Mouse (Mus musculus) induced T-regulatory cell, adult 2 months (primary cell): ENCODE data around the gene Slc25a31.

Experiments
- DNase-seq: peaks from one replicate; pipeline ENCODE4 v3.0.0-alpha.2; 2012; ENCODE audit warnings: low read depth

Gene Slc25a31

DNA sequence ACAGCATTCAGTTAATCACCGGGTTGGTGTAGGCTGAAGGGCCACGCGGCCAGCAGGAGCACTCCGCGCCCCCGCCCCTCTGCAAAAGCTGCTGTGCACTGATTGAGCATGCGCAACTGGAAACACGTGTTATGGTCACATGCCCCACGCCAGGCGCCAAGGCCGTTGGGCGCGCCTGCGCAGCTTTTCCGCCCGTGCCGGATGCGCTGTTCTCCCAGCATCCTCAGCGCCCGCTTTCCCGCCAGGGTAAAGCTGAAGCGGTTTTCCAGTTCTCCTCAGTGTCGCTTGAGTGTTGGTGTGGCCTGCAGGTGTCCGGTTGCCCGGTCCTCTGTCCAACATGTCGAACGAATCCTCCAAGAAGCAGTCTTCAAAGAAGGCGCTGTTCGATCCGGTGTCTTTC lies at the start of gene Slc25a31:
Slc25a31 (plus strand) TSS at position 201 of the 400 bp plus-strand sequence.
- DNase-seq, result no peak

DNA sequence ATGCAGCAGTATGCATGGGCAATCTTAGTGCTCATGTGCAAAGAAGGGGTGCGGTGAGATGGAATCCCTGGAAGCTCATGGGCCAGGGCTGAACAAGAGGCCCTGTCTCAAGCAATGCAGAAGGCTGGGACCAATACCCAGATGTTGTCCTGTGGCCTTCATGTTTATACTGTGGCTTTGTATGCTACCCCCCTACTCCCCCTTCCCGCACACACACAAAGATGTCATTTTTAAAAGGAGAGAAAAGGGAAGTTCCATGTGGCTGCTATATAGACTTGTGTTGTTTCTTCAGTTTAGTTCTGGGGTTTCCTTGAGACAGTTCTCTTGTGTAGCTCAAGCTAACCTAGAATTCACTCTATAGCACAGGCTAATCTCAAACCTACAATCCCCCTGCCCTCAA lies 48.4 kb upstream of the Slc25a31 start:
- no peak for DNase-seq

DNA sequence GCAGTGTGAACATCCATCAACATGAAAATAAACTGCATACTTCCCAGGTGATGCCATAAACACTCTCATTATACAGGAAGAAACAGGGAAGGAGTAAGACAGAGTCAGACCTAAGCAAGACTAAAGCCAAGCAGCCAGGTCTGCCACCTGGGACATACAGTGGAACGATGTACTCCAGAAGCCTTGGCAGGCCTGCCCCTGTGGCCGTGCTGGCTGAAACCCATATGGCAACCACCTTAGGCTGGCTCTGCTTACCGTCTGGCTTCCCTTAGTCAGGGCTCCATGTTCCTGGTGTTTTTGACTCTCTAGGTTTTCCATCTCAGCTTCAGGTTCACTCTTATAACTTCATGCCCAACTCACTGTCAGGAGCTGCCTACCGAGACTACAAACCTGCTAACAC lies 42.5 kb upstream of the Slc25a31 start:
- DNase-seq, result no peak

DNA sequence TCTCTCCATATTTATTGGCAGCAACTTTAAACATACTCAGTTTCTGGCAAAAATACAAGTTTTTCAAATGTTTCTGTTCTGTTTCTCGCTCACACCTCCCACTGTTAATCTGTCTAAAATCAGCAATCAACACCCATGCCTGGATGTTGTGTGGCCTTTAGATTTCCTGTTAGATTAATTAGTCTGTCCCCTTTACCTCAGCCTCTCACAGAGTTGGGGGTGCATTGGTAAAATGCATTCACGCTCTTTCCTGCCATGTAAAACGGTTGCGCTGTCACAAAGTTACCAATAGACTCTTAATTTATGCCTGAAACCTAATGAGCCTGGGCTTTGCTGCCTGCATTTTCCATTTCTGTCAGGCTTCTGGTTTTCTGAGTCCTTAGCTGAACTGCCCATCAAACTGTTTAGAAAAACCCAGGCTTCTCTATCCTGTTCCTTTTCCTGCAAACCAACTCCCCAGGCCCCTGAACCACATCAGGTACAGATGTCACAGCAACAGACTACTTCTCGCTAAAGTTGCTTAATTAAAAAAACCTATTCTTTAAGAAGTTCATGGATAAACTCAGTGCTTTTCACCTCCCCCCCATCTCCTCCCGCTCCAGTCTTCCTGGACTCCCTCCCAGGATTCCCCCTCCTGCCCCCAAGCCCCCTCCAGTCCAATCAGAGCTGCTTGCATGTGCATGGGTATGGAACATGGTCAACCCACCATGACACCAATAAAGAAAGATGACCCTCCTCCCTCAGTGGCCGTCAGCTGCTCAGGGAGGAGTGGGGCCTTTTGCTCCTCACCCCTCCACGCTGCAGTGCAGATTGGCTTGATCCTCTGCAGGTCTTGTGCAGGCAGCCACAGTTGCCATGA lies 41.6 kb upstream of the Slc25a31 start:
- no peak for DNase-seq

GRCm38 (mm10) chr3:40668889-40669288 lies 39.8 kb upstream of the Slc25a31 start:
- DNase-seq, result no peak

- no peak for DNase-seq
Measured at GRCm38 (mm10) chr3:40669395-40669794, 39.3 kb upstream of the Slc25a31 start.

- no peak for DNase-seq
Measured at GRCm38 (mm10) chr3:40673515-40673914, 35.1 kb upstream of the Slc25a31 start.

DNA sequence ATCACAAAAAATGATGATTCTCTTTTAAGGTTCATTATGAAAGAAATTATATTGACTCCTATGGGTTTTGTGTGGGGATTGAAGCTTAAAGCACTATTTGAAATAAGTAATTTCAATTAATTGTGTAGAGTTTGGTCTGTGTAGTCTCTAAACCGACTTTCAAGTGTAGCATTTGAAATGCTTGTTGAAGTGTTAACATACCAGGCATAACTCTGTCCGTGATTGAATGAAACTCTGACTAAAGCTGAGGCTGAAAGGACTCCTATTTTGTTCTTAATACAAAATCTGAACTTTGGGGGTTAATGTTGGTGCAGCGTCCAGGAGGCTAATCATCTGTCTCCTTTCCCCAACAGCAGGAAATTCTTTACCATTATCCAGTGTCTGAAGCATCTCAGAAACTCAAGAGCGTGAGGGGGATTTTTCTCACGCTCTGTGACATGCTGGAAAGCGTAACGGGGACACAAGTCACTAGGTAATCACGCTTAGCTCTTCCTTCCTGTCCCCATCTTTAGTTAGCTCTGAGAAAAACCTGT lies 33.7 kb upstream of the Slc25a31 start:
- DNase-seq, result no peak

DNA sequence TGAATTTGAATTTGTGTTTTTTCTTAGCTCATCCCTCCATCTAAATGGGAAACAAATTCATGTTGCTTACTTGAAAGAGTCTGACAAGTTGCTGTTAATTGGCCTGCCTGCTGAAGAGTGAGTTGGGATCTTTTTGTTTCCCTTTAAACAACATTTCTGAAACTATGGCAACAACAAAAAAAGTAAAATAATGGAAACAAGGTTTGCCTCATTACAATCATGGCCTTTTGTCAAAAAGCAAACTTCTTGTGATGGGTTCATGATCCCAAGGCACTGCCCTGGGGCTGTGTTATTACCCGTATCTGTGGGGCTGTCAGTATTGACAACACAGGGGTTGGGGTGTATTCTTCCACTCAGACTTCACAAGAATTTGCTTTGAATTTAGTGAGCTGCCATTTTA lies 29.8 kb upstream of the Slc25a31 start:
- no peak for DNase-seq

GRCm38 (mm10) chr3:40682404-40682803 lies 26.3 kb upstream of the Slc25a31 start:
- no peak for DNase-seq

GRCm38 (mm10) chr3:40683171-40683570 lies 25.5 kb upstream of the Slc25a31 start:
- no peak for DNase-seq

- DNase-seq, result no peak
Measured at GRCm38 (mm10) chr3:40685855-40686515, 22.7 kb upstream of the Slc25a31 start.

DNA sequence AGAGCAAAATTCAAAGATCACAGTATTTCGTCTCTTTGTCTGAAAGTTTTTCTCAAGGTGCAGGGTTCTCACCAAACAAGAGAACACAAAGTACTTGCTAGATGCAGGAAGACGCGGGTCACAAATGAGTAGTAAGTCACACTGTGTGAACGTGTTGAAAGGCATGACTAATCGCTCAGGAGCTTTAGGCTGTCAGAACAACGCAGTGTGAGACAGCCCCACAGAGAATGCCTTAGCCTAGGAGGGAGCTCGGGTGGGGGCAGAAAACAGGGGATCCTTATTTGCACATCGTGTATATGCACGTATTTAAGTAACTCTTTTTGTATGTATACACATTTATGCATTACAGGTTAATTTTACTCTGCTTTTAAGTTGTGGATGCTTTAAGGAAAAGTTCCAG lies 21.8 kb upstream of the Slc25a31 start:
- DNase-seq, result no peak

- DNase-seq, result no peak
Measured at GRCm38 (mm10) chr3:40687588-40687987, 21.1 kb upstream of the Slc25a31 start.

GRCm38 (mm10) chr3:40691566-40691965 lies 17.1 kb upstream of the Slc25a31 start:
- DNase-seq, result no peak

GRCm38 (mm10) chr3:40693435-40693834 lies 15.2 kb upstream of the Slc25a31 start:
- no peak for DNase-seq

DNA sequence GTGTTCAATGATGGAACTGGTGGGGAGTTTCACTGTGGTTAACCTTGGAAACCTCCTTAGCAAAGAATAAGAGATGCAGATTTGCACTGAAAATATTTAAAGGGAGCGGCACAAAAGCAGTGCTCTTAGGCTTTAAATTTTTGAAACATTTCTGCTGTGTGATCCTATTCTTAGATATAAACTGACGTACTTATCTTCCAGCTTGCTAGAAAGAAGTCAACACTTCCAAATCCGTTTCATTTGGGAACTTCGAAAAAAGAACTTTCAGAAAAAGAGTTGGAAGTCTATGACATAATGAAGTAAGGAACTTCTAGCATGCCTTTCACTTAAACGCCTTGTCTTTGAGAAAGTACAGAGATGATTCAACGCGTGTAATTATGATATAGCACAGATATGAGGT lies 14.7 kb upstream of the Slc25a31 start:
- no peak for DNase-seq

- DNase-seq, result no peak
Measured at GRCm38 (mm10) chr3:40694438-40694837, 14.2 kb upstream of the Slc25a31 start.

DNA sequence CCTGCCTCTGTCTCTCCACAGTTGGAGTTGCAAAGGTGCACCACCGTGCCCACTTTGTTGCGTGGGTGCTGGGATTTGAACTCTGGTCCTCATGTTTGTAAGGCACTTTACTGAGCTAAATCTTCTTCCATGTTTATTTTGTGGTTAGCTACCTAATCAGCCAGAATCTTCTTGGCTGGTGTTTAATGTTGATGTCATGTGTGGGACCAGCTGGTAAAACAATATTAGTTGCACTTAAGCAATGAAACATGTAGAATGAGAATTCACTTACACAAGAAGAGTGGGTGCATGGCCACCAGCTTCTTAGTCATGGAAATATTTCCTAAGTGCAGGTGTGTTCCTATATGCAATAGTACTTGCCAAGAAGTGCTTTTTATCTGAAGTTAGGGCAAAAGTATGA lies 13.5 kb upstream of the Slc25a31 start:
- DNase-seq, result no peak

DNA sequence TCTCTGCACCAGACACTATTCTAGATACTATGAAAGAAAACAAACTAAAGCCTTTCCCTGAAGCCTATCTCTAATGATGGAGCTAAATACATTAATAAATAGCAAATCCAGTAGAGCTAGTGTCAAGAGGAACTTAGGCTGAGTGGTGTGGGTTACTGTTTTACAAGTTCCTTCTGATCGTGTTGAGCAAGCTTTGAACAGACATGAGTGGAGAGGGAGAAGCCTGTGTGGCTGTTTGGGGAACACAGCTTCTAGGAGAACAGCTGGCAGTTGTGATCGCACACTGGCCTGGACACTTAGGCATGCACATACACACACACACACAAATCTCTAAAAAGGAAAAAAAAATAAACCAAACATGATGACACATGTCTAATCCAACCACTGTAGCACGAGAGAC lies 9.8 kb upstream of the Slc25a31 start:
- no peak for DNase-seq

DNA sequence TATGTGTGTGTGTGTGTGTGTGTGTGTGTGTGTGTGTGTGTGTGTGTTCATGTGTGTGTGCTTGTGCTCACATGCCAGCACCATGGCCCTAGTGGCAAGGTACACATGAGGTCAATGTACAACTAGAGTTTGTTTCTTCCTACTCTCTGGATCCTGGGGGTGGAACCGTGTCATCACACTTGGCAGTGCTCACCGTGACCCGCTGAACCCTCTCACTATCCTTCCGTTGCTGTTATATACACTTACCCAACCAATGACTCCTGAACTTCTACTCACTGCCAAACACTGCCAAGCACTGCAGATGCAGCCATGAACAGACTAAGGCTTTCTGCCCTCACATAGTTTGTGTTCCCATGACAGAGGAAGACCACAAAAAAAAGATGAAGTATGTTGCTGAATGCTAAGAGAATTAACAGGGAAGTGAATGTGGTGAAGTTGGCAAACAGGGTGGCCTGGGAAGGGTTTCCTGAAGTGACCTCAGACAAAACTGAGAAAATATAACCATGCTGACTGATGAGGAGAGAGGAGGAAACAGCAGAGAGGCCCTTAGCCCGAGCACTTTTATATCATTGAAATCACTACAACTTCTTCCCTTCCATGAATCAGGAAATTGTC lies 3.7 kb upstream of the Slc25a31 start:
- no peak for DNase-seq

DNA sequence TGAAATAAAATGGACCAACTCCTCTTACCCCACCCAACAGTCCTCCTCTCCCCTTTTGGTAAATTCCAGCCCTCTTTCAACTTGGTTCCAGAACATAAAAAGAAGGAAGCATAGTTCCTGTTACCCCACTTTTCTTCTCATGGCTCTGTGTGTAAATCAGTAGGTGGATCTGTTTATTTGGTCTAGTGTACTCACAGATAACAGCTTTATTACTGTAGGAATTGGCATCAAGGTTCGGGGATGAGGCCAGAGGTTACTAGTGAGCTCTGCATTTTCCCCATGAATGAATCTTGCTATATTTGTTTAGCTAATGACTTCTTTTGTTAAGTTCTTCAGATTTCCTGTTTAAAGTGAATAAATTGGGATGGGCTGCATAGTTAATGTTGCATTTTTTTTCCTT lies 7.4 kb downstream of the Slc25a31 start:
- DNase-seq, result no peak

DNA sequence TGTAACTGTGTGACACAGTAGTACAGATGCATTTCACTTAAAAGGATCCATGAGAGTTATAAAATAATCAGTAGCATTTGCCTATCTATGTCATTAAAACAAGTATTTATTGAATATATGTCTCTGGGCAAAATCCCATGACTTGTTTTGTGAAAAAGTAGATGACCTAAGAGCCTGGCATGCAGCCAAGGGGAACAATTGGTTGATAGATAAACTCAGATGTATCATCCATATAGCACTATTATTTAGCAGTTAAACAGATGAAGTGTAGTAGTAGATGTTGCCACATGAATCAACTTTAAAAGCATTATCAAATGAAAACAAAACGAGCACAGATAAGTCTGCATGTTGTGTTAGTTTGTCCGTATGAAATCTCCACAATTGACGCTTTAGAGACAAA lies 10.4 kb downstream of the Slc25a31 start:
- no peak for DNase-seq
